Mouse (Mus musculus): ENCODE measurements around the gene Gm21972. TPM values are rescaled to one million over a fixed set of nuclear protein-coding genes. Genes with fewer than 3 reads are reported as not detected.

Gene Gm21972
- total and polyA plus RNA-seq, 2 experiments from 2014 or later: not detected

GRCm38 (mm10) chr1:86189034-86189702, 55.7 kb downstream of the Gm21972 start:
- Histone ChIP-seq H3K9me3 (replicated peaks; ENCODE audit: control insufficient read depth, low read length) (no peaks in the 10 kb centered on the region), H3K27ac (ENCODE audit: low read depth) (no peak overlapping the region), H3K4me3 (ENCODE audit: low read depth, low read length) (no peak overlapping the region), H3K4me2 (ENCODE audit: low read depth, low read length) (no peak overlapping the region), H3K27me3 (ENCODE audit: control insufficient read depth, insufficient read depth, low read length) (no peaks in the 10 kb centered on the region), H3K36me3 (replicated peaks; ENCODE audit: control insufficient read depth, insufficient read depth, low read length) (0 out of 2 replicates have a peak, but pooled peaks cover 4% of the 10 kb centered on the region), H3K9ac (replicated peaks; ENCODE audit: low read depth, low read length) (no peak overlapping the region), H3K4me1 (ENCODE audit: control insufficient read depth, insufficient read depth) (no peaks in the 10 kb centered on the region)
- no peak for TF ChIP-seq EP300 (IDR thresholded peaks at IDR 0.05; ENCODE audit: low read depth)
- TF ChIP-seq CTCF (IDR thresholded peaks at IDR 0.05; ENCODE audit: low read depth): no peak
- WGBS: 72% methylated on average over 6 of the region's 6 CpGs
- DNase-seq (ENCODE audit: low spot score) (no peak), ATAC-seq (ENCODE audit: insufficient read depth, low read depth) (no peak)

GRCm38 (mm10) chr1:86190843-86191242, 57.4 kb downstream of the Gm21972 start:
- TF ChIP-seq CTCF (IDR thresholded peaks at IDR 0.05; ENCODE audit: low read depth): no peak
- no peak for TF ChIP-seq EP300 (IDR thresholded peaks at IDR 0.05; ENCODE audit: low read depth)
- Histone ChIP-seq H3K27ac (ENCODE audit: low read depth) (no peak overlapping the region), H3K9ac (replicated peaks; ENCODE audit: low read depth, low read length) (no peak overlapping the region), H3K36me3 (replicated peaks; ENCODE audit: control insufficient read depth, insufficient read depth, low read length) (0 out of 2 replicates have a peak, but pooled peaks cover 4% of the 10 kb centered on the region), H3K9me3 (replicated peaks; ENCODE audit: control insufficient read depth, low read length) (no peaks in the 10 kb centered on the region), H3K4me3 (ENCODE audit: low read depth, low read length) (no peak overlapping the region), H3K4me1 (ENCODE audit: control insufficient read depth, insufficient read depth) (no peaks in the 10 kb centered on the region), H3K27me3 (ENCODE audit: control insufficient read depth, insufficient read depth, low read length) (no peaks in the 10 kb centered on the region), H3K4me2 (ENCODE audit: low read depth, low read length) (no peak overlapping the region)
- WGBS: 83% methylated on average over 6 of the region's 6 CpGs
- DNase-seq (ENCODE audit: low spot score): no peak
- ATAC-seq (ENCODE audit: insufficient read depth, low read depth): no peak

GRCm38 (mm10) chr1:86194044-86194443, 60.6 kb downstream of the Gm21972 start:
- no peak for ATAC-seq (ENCODE audit: insufficient read depth, low read depth)
- Histone ChIP-seq H3K27ac (ENCODE audit: low read depth) (no peak overlapping the region), H3K4me1 (ENCODE audit: control insufficient read depth, insufficient read depth) (no peaks in the 10 kb centered on the region), H3K9me3 (replicated peaks; ENCODE audit: control insufficient read depth, low read length) (no peaks in the 10 kb centered on the region), H3K4me2 (ENCODE audit: low read depth, low read length) (no peak overlapping the region), H3K36me3 (replicated peaks; ENCODE audit: control insufficient read depth, insufficient read depth, low read length) (peaks cover 15% of the 10 kb centered on the region), H3K27me3 (ENCODE audit: control insufficient read depth, insufficient read depth, low read length) (no peaks in the 10 kb centered on the region), H3K9ac (replicated peaks; ENCODE audit: low read depth, low read length) (no peak overlapping the region), H3K4me3 (ENCODE audit: low read depth, low read length) (no peak overlapping the region)
- TF ChIP-seq CTCF (IDR thresholded peaks at IDR 0.05; ENCODE audit: low read depth) (no peak), EP300 (IDR thresholded peaks at IDR 0.05; ENCODE audit: low read depth) (no peak)
- no peak for DNase-seq (ENCODE audit: low spot score)
- 70% methylated on average over 7 of the region's 7 CpGs for WGBS

DNA sequence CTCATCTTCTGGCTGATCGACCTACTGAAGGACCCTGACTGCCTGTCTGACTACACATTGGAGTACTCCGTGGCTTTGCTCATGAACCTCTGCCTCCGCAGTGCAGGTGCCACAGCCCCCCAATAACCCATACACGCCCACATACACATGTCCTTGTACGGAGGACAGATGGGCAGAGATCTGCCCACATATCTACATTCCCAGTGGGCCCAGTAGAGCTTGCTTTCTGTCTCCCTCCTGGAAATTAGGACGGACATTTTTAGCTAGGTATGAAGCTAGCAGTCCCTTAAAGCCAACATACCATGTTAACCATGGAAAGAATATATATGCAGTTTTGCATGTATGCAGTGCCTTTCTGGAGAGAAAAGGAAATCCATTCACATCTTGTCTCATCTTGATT, 64.8 kb downstream of the Gm21972 start:
- TF ChIP-seq EP300 (IDR thresholded peaks at IDR 0.05; ENCODE audit: low read depth) (no peak), CTCF (IDR thresholded peaks at IDR 0.05; ENCODE audit: low read depth) (no peak)
- WGBS: 92% methylated on average over 6 of the region's 6 CpGs
- peaks cover 42% of the 10 kb centered on the region for H3K36me3 ChIP-seq (replicated peaks; ENCODE audit: control insufficient read depth, insufficient read depth, low read length)

GRCm38 (mm10) chr1:86199026-86199425, 65.6 kb downstream of the Gm21972 start:
- Histone ChIP-seq H3K27ac (ENCODE audit: low read depth) (no peak overlapping the region), H3K9me3 (replicated peaks; ENCODE audit: control insufficient read depth, low read length) (no peaks in the 10 kb centered on the region), H3K36me3 (replicated peaks; ENCODE audit: control insufficient read depth, insufficient read depth, low read length) (peaks cover 47% of the 10 kb centered on the region), H3K27me3 (ENCODE audit: control insufficient read depth, insufficient read depth, low read length) (no peaks in the 10 kb centered on the region), H3K4me3 (ENCODE audit: low read depth, low read length) (no peak overlapping the region), H3K9ac (replicated peaks; ENCODE audit: low read depth, low read length) (no peak overlapping the region), H3K4me1 (ENCODE audit: control insufficient read depth, insufficient read depth) (no peaks in the 10 kb centered on the region), H3K4me2 (ENCODE audit: low read depth, low read length) (no peak overlapping the region)
- ATAC-seq (ENCODE audit: insufficient read depth, low read depth): no peak
- DNase-seq (ENCODE audit: low spot score): no peak
- WGBS: 77% methylated on average over 5 of the region's 5 CpGs
- TF ChIP-seq CTCF (IDR thresholded peaks at IDR 0.05; ENCODE audit: low read depth) (no peak), EP300 (IDR thresholded peaks at IDR 0.05; ENCODE audit: low read depth) (no peak)

More for the DNA sequence above, 64.8 kb downstream of the Gm21972 start:
- Histone ChIP-seq H3K9ac (replicated peaks; ENCODE audit: low read depth, low read length) (no peak overlapping the region), H3K4me3 (ENCODE audit: low read depth, low read length) (no peak overlapping the region), H3K4me1 (ENCODE audit: control insufficient read depth, insufficient read depth) (no peaks in the 10 kb centered on the region), H3K27ac (ENCODE audit: low read depth) (no peak overlapping the region), H3K9me3 (replicated peaks; ENCODE audit: control insufficient read depth, low read length) (no peaks in the 10 kb centered on the region), H3K27me3 (ENCODE audit: control insufficient read depth, insufficient read depth, low read length) (no peaks in the 10 kb centered on the region), H3K4me2 (ENCODE audit: low read depth, low read length) (no peak overlapping the region)
- ATAC-seq (ENCODE audit: insufficient read depth, low read depth) (no peak), DNase-seq (ENCODE audit: low spot score) (no peak)

DNA sequence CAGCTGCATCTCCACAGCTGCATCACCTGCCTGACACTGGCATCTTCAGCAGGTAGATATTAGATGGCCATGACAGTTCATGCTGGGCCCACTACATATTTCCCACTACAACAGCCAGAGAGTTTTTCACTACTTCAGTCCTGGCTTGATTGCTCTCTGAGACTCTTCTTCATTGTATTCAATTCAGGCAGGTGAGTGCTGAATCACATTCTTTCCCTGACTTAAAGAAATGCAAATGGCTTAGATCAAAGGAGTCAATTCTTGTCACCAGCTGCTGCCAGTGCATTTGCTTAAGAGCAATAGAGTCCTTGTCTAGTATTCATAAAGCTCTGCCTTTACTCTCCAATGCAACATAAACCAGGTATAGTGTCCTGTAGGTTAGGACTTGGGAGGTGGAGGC, 67.9 kb downstream of the Gm21972 start:
- no peak overlapping the region for H3K27ac ChIP-seq (ENCODE audit: low read depth)

More for the DNA sequence above, 67.9 kb downstream of the Gm21972 start:
- Histone ChIP-seq H3K4me3 (ENCODE audit: low read depth, low read length) (no peak overlapping the region), H3K4me1 (ENCODE audit: control insufficient read depth, insufficient read depth) (no peaks in the 10 kb centered on the region), H3K9me3 (replicated peaks; ENCODE audit: control insufficient read depth, low read length) (no peaks in the 10 kb centered on the region), H3K9ac (replicated peaks; ENCODE audit: low read depth, low read length) (no peak overlapping the region), H3K27me3 (ENCODE audit: control insufficient read depth, insufficient read depth, low read length) (no peaks in the 10 kb centered on the region), H3K4me2 (ENCODE audit: low read depth, low read length) (no peak overlapping the region), H3K36me3 (replicated peaks; ENCODE audit: control insufficient read depth, insufficient read depth, low read length) (peaks cover 51% of the 10 kb centered on the region)
- no peak for TF ChIP-seq CTCF (IDR thresholded peaks at IDR 0.05; ENCODE audit: low read depth)
- TF ChIP-seq EP300 (IDR thresholded peaks at IDR 0.05; ENCODE audit: low read depth): no peak
- no peak for ATAC-seq (ENCODE audit: insufficient read depth, low read depth)
- DNase-seq (ENCODE audit: low spot score): no peak
